Mouse (Mus musculus): ENCODE measurements around the gene Hipk2.

Gene Hipk2

GRCm38 (mm10) chr6:38789221-38789810 lies 86.6 kb downstream of the Hipk2 start:
- no peak for DNase-seq (ENCODE audit: low spot score)

- DNase-seq (ENCODE audit: low spot score) = no peak
These were observed 88.0 kb downstream of the Hipk2 start for GRCm38 (mm10) chr6:38787811-38788509.

- no peak for DNase-seq (ENCODE audit: low spot score)
These were observed 88.8 kb downstream of the Hipk2 start for GRCm38 (mm10) chr6:38787134-38787533.

GRCm38 (mm10) chr6:38785747-38786146 lies 90.2 kb downstream of the Hipk2 start:
- DNase-seq (ENCODE audit: low spot score) = no peak

GRCm38 (mm10) chr6:38779411-38779810 lies 96.6 kb downstream of the Hipk2 start:
- DNase-seq (ENCODE audit: low spot score) = no peak

GRCm38 (mm10) chr6:38778887-38779286 lies 97.1 kb downstream of the Hipk2 start:
- DNase-seq (ENCODE audit: low spot score) = no peak

- no peak for DNase-seq (ENCODE audit: low spot score)
These were observed 99.9 kb downstream of the Hipk2 start for GRCm38 (mm10) chr6:38776000-38776584.

GRCm38 (mm10) chr6:38772836-38773518 lies 103.0 kb downstream of the Hipk2 start:
- no peak for DNase-seq (ENCODE audit: low spot score)

GRCm38 (mm10) chr6:38771061-38771667 lies 104.8 kb downstream of the Hipk2 start:
- no peak for DNase-seq (ENCODE audit: low spot score)

- no peak for DNase-seq (ENCODE audit: low spot score)
These were observed 106.3 kb downstream of the Hipk2 start for GRCm38 (mm10) chr6:38769627-38770026.

- DNase-seq (ENCODE audit: low spot score) = no peak
These were observed 113.2 kb downstream of the Hipk2 start for GRCm38 (mm10) chr6:38762588-38763265.

GRCm38 (mm10) chr6:38762006-38762405 lies 114.0 kb downstream of the Hipk2 start:
- no peak for DNase-seq (ENCODE audit: low spot score)

- DNase-seq (ENCODE audit: low spot score) = no peak
These were observed 114.9 kb downstream of the Hipk2 start for GRCm38 (mm10) chr6:38760911-38761706.

- no peak for DNase-seq (ENCODE audit: low spot score)
These were observed 115.9 kb downstream of the Hipk2 start for GRCm38 (mm10) chr6:38759922-38760620.

GRCm38 (mm10) chr6:38759186-38759585 lies 116.8 kb downstream of the Hipk2 start:
- no peak for DNase-seq (ENCODE audit: low spot score)

GRCm38 (mm10) chr6:38757597-38757996 lies 118.4 kb downstream of the Hipk2 start:
- DNase-seq (ENCODE audit: low spot score) = no peak

GRCm38 (mm10) chr6:38756968-38757367 lies 119.0 kb downstream of the Hipk2 start:
- no peak for DNase-seq (ENCODE audit: low spot score)

GRCm38 (mm10) chr6:38755961-38756360 lies 120.0 kb downstream of the Hipk2 start:
- DNase-seq (ENCODE audit: low spot score) = no peak

GRCm38 (mm10) chr6:38755188-38755587 lies 120.8 kb downstream of the Hipk2 start:
- no peak for DNase-seq (ENCODE audit: low spot score)

- no peak for DNase-seq (ENCODE audit: low spot score)
These were observed 122.2 kb downstream of the Hipk2 start for GRCm38 (mm10) chr6:38753729-38754128.

Measured in testis, postnatal 10 days (tissue).